Mouse (Mus musculus) embryo, embryonic 11.5 days (tissue): ENCODE results near the gene Htatsf1.

Source experiments
- DNase-seq: peaks from one replicate; pipeline ENCODE4 v3.0.0-alpha.2; 2012; ENCODE audit warnings: low read depth, low spot score

Gene Htatsf1

DNA sequence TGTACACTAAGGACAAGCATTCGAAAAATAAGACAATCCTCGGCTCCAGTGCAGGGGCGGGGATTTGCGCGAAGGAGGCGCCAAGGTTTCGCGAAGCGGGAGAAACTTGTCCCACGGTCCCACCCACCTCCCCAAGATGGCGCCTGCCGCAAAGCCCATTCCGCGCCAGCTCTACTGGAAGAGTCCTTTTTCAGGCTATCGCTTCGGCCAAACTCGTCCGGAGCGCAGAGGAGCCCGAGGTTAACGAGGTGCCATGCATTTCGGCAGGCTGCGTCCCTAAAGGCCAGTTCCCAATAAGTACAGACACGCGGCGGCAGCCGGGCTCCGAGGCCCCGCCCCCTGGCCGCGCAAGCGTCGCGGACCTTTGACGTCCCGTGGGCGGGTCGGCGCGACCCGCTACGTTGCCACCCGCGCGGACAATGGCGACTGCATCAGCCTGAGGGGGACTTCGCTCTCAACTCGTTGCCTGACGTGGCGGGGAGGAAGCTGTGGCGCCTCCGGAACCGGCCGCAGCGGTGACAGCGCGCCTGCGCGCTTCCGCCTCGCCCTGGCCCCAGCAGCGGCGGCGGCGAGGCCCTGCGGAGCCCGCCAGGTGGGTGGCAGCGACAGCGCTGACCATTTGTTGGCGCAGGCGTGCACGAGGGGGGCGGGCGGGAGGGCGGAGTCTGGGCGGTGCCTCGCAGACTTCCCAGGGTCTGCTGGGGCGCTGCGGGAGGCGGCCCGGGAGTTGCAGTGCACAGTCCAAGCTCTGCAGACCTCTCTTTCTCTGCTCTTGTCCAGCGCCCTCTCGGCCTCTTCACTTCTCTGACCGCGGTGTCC lies at the start of gene Htatsf1:
TSS of gene Htatsf1 (plus strand) at position 410 of the 819 bp plus-strand sequence.
- peak; percentile 64 for DNase-seq

DNA sequence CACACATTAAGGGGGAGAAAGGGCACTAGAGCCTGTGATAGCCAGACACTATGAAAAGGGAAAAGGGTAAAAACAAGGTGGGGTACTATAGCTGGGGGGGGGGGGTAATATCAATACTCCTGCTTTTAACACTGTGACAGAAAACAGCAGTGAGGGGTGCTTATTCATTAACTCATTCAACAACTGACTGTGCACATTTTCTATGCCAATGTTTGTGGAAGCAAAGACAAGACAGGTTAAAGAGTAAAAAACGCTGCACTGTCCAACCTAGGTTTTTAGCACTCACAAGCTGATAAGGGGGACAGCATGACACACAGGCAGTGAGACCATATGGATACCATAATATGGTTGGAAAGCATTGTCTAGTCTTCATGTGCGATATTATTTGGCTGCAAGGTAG lies 40.5 kb upstream of the Htatsf1 start:
- no peak for DNase-seq

DNA sequence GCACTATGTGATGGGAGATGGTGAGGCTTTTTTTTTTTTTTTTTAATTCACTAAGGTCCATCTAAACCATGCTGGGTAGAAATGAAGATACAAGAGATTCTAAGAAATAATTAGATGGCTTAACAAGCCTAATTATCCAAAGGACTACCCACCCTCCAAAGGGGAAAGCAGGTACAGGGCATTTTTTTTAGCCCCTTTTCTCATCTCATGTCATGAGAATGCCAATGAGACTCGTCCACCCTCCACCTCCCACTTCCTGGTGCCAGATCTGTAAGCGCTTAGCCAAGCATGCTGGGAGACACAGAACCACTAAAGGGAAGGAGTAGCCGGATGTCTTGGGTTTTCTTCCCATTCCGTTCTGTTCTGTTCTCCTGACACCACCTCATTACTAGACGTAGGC lies 10.6 kb upstream of the Htatsf1 start, which contains the start of gene Brs3:
TSS of gene Brs3 (plus strand) at position 301 of the 400 bp plus-strand sequence.
- no peak for DNase-seq

DNA sequence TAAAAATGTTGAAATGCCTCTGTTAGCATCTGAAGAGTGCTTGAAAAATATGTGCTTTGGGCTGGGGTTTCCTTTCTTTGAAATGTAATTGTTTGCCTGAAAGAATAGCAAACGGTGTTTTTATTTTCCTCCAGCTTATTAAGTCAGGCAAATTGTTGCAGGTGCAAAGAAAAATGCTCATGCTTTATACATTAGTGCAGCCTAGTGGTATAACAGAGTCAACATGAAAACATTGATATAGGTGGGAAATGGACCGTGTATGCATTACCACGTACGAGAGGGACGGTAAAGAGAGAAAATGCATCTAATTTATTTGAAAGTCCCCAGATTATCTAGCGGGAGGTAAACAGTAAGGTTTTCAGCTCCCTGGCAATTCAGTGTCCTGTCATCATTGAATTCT lies 9.5 kb upstream of the Htatsf1 start:
- no peak for DNase-seq

DNA sequence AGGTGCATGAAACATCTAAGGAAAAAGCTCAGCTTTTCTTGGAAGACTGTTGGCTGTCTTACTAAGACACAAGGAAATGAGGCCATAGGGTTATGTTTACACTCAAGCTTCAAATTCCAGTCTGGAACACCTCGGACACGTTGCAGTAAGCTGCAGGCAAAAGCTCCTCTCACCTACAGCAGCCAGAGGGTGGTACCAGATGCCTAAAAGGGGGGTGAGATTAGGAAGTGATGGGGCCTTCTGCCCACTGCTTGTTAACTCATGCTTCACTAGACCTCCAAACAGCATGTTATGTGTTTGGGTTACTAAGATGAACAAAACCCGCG lies 572 bp upstream of the Htatsf1 start:
- no peak for DNase-seq

DNA sequence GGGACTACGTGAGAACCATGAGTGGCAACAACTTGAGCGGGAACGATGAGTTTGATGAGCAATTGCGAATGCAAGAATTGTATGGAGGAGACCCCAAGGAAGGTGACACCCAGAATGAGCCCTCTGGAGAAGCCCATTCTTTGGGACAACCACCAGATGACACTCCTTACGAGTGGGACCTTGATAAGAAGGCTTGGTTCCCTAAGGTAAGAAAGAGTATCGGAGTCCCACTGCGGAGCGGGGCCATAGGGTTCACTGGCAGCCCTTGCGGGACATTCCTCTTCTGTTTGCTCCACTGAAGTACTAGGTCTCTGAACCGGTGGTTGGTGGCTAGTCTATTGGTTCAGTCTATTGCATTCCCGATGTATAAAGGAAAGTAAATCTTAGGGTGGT lies 606 bp downstream of the Htatsf1 start:
- no peak for DNase-seq

DNA sequence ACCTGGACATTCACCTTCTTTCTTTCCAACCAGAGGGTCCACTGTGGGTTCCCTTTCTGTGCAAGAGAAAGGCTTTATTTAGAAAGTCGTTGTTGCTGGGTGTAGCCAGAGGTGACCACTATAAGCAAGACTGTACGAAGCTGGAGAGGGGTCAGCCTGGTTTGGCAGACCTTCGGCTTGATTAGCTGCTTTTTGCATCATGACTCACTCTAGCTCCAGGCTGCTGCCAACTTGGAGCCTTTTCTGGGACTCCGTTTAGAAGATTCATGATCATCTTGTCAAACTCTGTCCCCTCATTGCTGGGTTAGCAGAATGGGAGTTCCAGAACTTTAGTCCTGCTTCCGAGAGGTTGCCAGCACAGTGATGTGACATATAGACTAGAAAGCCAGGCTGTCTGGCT lies 28.1 kb downstream of the Htatsf1 start:
- DNase-seq: no peak

DNA sequence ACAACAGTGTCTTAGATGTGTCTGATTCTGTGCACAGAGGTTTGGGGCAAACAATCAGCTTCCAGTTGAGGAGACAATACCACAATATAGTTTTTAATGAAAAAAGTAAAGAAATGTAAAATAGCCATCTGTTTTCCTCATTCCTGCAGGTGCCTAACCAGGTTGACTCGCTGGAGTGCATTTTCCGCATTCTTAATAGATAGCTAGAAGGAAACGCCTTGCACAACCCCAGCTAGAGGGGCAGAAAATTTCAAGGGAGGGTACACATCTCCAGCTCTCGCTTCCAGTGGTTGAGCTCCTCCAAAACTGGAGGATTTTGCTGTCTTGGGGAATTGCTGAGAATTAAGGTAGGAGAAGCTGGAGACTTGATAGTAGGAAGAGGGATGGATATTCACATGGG lies 34.4 kb downstream of the Htatsf1 start, which contains the start of gene Vgll1:
TSS of gene Vgll1 (plus strand) at position 301 of the 400 bp plus-strand sequence.
- no peak for DNase-seq

DNA sequence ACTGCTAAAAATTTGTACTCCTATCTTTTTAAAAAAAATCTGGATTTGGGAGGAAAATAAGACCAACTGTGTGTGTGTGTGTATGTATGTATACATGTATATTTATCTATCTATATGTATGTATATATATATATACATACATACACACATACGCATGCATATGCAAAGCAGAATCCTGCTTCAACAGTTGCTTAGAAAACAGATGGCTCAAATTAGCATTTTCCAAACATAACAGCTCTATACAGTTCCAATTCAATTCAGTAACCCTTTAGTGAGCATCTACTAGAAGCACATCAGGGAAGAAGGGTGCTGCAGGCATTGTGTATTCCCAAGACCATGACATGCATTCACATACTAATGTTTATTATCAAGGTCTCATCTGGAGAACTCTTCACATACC lies 50.0 kb downstream of the Htatsf1 start:
- no peak for DNase-seq

DNA sequence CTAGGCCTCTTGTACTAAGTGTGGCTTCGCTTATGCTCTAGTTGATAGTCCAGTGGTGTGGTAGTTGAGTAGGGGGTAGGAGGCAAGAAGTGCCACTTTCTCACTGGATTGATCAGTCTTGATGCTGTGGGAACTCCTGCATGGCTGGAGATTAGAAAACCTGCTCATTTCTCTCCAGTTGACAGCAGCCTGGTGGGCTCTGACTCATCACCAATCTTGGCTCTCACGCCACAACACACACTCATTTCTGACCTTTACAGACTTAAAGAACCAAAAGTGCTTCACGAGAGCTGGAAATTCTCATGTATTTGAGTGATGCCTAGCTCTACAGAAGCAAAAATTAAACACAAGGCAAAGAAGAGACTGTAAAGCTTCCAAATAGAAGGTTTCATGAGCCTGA lies 53.6 kb downstream of the Htatsf1 start:
- no peak for DNase-seq
